Mouse (Mus musculus) megakaryocyte progenitor cell, adult 5-6 weeks (primary cell): Measurements from ENCODE around the gene Gm20683. TPM values are rescaled to one million over a fixed set of nuclear protein-coding genes. Genes with fewer than 3 reads are reported as not detected.

Experiments used
- ATAC-seq: replicated peaks from 2 replicates; pipeline ENCODE4 v1.8.0; 2016; ENCODE audit warnings: mild to moderate bottlenecking, moderate TSS enrichment, inconsistent platforms; ENCODE audit not compliant: poor library complexity
- total RNA-seq, 2 experiments: library from RNA; stranded (forward) in 1 of 2; stranded (reverse) in 1 of 2; fragments of 157-497, 149-512 nt in 1 of 2; fragments of 200-1000 nt in 1 of 2; gene quantifications; 2 replicates each; pipeline versions ENCODE4 v1.2.3 to v1.2.4; 2015 to 2017

Gm20683 gene
- total RNA-seq (2015) = 0.17 and 0.32 TPM in 2 replicates
- total RNA-seq (2017) = 0.54 and 0.78 TPM in 2 replicates

DNA sequence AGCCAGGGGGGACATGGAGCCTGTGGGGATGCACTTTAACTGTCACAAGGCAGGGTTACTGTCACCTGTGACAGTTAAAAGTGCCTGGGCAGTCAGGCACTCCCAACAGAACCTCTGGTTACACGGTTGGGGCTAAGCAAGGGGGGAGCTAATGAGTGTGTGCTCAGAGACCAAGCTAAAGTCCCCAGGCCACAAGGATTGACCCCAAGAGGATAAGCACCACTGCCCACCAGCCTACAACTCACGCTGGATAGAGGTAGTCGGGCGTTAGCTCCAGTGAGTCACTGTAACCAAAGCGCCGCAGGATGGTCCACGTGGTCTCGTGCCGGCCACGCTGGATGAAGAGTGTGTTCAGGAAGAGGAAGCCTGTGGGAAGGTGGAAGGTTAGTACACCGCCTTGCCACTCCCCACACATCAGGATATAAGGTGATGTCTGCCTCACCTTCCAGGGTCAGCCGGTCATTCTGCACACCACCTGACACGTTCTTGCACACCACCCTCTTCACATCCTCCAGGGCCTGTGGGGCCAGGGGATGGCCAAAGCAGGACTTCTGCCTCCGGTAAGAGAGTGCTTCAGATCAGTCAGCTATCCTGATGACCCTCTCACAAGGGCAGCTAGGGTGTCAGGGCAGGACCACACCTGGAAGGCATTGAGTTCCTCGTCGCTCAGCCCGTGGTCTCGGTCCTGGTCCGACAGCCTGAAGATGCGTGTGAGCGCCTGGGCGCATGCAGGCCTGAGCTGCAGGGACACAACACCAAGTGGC, at the start of gene Gm20683:
TSS of gene Gm20683 (minus strand) at position 647 of the 764 bp plus-strand sequence.
- no peak for ATAC-seq

DNA sequence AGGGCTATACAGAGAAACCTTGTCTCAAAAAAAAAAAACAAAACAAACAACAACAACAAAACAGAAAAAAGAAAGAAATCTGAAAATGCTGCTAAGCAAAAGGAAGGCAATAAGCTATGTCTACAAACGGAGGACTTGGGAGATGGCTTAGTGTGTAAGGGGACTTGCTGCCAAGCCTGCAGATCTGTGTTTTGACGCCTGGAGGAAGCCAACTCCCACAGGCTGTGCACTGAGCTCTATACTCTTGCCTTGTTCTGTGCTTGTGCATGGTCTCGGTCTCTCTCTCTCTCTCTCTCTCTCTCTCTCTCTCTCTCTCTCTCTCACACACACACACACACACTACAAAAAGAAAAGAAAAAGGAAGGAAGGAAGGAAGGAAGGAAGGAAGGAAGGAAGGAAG, 47.3 kb upstream of the Gm20683 start:
- no peak for ATAC-seq

DNA sequence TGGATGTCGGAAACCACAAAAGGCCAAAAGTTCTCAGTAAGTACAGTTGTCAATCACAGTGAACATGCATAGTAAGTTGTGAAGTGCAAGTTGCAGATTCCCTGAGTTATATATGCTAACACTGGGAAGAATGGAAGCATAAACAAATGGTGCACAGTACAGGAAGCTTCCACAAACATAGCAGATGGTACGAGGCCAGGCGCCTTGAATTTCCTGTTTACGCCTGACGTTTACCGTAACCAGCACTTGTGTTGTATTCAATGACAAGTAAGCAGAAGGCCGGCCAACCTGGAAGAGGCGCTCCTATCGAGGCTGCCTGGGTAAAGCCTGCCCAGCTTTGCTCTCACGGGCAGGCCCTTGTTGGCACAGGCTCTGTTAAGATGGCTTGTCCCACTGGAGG, 45.9 kb upstream of the Gm20683 start:
- no peak for ATAC-seq

DNA sequence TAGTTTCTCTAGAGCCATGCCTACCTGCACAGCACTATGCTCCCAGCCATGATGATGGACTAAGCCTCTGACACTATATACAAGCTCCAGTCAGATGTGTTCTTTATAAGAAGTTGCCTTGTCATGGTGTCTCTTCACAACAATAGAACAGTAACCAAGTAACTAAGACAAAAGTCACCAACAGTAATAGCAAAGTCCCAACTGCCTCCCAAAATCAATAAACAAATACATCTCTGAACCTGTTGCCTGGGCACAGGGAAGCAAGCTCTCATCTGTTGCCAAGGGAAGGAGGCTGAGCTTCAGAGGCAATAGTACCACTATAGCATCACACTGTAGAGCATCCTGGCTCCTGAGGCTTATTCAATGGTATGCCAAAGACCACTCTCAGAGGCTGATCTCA, 45.2 kb upstream of the Gm20683 start:
- ATAC-seq = no peak

DNA sequence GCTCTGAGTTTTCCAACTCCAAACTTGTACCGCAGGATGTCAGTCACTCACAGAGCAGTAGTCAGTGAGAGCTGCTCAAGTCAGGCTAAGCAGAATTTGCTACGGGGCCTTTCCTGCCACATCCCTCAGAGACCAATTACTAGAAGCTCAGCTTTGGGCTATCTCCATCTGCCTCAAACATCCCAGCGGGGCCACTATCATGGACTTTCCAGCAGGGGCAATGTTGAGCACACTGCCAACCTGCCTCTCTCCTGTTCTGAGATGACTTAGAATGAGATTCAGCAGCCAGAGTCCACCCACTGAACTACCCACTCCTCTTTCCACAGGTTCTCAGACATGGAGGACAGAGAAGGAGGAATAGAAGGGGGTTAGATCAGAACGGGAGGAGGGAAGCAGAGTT, 44.1 kb upstream of the Gm20683 start:
- ATAC-seq = peak; percentile 76

DNA sequence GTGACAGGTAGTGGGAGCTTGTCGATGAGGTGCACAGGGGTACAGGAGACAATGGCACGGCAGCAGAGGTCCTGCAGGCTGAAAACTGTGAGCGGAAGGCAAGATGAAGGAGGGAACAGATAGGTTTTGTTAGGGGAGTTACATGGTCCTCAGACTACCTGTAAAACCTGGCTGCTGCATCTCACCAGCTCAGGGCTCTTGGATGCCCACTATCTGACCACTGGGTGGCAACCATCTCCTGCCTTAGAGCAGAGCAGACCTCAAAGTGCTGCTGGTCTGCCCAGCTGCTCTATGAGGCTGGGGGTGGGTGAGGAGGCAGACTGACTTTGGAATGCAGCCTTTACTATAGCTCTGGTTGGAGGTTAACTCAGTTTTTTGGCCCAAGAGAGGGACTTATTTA, 42.3 kb upstream of the Gm20683 start:
- ATAC-seq = no peak

DNA sequence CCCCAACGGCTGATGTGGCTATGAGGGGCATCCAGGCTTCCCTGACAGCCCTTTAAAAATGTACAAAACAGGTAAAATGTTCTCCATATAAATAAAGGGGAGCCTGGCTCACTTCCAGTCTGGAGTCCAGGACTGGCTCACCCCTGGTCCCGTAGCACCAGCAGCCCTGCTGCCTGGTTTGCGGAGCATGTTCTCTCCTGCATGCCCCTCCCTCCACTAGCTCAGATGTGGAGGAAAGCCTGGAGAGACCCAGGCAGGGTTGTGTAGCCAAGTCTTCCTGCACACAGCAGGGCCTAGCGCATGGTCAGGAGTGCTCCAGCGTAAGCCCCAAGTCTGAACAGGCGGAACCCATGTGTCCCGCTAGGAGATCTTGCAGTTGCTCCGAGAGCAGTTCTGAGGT, 41.7 kb upstream of the Gm20683 start:
- ATAC-seq = no peak

DNA sequence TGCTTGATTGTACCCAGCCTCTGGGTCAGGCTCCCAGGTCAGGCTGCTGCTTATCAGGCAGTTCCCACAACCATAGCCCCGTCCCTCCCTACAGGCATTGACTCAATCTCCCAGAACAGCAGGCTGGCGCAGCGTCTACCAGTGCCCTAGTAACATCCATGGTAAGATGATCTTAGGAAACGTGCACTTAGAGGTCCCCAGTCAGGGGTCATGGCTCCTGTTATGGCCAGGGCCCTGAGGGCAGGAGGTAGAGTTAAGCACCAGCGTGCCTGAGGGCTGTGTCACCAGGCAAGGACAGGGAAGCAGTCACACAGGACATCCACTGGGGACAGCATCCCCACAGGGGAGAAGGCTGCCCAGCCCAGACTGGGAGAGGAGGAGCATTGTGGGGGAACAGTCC, 40.7 kb upstream of the Gm20683 start:
- peak; percentile 49 for ATAC-seq

DNA sequence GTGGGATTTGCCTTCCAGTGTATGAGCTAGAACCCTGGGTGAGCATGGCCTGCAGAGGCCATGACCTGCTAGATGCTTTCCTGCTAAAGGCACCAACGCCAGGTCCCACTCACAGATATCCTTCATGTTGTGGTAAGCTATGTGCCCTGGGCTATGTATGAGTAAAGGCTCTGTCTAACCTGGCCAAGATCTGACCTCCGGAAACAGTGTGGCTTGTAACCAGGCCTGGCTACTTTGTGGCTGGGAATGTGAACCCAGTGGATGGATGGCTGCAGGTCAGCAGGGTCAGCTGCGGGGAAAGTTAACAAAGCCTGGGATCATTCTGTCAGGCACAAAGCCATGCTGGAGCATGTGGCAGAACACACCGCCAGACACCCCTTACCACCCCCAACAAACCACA, 40.1 kb upstream of the Gm20683 start:
- no peak for ATAC-seq

DNA sequence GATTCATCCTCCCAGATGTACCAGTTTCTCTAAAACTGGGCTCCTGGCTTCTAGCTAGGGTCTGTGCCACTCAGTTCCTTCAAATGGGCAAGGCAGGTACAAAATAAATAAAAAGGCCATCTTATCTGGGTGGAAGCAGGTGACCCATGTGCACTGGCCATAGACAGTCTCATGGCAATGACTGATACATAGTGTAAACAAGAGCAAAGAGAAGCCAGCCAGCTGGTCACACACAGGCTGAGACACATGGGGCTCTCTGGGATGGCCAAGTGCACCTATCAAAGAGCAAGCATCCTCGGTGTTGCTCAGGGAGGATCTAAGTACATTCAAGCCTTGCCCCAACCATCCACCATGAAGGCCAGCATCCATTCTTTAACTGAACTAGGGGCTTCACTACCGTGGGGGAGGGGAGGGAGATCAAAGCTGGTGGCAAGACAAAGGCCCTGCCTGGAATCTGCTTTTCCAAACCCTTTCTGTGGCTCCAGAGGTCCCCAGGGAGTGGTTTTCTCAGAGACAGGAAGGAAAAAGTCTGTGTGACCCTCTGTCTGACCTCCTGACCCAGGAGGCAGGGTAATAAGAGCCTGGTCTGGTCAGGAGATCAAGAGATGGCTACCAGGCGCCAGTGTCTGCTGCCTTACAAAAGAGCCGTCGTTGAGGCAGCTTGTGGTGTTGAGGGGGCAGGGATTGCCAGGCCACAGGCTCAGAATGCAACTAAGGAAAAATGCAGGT, 39.5 kb upstream of the Gm20683 start:
- ATAC-seq = no peak

DNA sequence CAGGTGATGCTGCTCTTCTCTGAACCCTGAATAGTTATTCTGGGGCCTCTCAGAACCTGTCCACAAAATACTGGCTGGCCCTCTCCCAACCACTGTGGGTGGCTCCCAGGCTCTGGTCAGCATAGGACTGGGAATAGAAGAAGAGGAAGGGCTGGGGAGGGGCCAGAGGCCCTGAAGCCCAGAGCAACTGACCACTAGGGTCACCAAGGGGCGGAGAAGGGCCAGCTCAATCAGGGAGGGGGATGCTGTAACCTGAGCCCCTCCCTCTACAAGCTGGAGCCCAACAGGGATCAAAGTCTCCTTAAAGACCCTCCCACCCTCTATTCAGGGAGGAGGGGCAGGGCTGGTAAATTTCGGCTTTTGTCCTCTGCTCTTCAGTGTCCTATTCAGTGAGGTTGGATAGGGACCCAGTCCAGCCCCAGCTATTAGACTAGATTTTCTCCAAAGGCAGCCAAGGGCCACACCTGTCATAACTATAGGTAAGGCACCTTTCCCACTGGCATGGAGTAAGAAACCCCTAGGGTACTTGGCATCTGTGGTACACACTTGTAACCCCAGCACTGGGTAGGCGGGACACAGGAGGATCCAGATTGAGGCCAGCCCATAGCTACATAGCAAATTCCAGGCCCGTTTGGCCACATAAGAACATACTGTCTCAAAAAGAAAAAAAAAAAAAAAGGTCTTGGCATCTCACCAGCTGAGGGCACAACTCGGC, 38.8 kb upstream of the Gm20683 start, which contains the start of gene Wfikkn1:
TSS of gene Wfikkn1 (minus strand) at position 663 of the 715 bp plus-strand sequence.
- ATAC-seq = no peak

DNA sequence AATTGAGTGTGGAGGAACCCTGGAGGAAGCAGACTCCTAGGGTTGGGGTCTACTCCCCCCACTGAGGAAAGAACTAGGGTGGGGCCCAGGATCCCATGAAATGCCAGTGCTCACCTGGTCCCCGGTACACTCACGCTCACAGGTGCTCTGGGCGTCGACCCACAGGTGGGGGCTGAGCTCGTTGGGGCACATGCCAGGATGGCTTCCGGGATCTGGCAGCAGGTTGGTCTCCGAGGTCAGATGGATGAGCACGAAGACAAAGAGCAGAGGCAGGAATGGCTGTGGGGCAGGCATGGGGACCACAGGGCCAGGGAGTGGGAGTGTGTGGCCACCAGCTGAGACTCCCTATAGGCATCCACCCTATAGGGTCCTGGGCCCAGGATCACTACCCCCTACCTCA, 38.2 kb upstream of the Gm20683 start:
- no peak for ATAC-seq

DNA sequence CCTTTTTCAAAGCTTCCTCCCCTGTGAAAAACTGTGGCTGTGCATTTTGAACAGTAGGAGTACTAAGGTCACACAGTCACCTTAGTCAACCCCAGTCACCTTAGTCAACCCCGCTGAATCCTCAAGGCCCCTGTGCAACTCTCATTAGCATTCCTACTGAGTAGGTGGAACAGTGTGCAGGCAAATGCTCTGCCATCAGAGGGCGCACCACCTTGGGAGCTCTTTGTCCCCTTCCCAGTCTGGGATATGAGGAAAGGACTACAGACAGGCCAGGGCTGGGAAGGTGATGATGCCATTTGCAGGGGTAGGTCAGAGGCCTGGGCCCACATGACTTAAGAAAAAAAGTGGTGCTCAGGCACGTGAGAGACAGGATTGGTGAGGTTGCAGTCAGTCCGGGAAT, 37.7 kb upstream of the Gm20683 start:
- ATAC-seq = no peak

DNA sequence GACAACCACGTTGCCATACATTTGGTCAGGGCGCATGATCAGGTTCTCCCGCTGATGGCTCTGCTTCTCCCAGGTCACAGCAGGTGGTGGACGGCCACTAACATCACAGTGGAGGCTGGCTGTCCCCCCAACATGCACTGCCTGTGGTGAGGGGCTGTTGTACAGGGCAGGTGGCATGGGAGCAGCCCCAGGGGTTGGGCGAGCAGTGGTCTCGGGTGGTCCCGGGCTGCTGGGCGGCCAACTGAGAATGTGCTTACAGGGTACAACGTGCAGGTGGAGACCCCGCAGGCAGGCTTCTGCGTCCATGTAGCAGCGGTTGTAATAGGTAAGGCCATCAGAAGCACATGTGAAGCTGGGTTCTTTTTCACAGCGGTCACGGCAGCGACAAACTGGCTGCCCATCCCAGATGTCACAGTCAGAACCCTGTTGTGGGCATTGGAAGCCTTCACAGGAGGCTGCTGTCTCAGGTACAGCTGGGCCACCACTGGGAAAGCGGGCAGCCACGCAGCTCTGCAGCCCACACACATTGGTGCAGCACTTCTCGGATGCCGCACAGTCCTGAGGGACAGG, 37.1 kb upstream of the Gm20683 start:
- no peak for ATAC-seq

DNA sequence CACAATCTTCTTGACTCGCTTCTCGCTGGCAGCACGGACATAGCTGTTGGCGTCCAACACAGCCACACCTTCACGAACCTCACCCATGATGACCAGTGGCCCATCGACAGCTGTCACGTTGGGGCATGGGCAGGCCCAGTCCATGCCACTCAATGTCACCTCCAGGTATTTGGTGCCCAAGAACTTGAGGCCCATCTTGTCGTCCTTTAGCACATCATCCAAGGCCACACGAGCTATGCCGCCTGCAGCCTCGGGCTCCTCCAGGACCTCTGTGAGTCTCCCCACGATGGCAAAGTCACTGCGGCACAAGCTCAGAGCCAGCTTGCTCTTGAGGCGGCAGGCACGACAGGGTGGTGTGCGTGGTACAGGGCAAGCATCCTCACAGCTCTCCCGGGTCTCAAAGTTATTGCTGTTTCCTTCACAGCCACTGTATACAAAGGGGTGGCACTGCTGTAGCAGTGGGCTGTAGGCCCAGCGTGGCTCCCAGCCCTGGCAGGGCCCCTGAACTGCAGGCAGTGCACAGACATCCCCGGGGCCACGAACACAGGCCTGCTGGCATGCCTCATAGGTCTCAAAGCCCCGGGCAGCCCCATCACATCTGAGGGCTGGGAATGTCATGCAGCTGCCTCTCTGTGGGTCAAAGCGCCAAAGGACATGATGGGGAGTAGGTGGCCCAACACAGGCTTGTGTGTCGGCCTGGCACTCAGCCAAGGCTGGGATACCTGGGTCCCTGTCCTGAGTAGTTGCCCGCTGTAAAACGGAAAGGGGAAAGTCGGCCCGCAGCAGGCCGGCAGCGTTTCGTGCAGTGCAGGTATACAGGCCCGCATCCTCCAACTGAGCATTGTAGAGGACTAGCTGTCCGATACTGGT, 36.4 kb upstream of the Gm20683 start:
- no peak for ATAC-seq

DNA sequence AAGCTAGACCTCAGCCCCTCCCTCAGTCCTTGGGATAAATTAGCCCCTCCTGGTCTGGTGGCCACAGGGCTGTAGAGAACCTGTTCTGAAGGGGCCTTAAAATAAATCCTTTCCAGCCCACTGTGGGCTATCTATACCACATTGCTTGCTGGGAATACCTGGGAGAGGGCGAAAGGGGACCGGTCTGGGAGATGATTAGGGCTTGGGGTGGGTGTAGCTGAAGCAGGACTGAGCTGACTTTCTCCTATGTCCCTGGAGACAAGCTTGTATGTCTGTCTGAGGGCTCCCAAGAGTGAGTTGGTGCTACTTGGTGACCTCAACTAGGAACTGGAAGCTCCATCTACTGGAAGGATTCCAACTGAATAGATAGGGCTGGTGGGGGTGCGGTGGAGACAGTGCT, 35.5 kb upstream of the Gm20683 start:
- ATAC-seq = no peak

DNA sequence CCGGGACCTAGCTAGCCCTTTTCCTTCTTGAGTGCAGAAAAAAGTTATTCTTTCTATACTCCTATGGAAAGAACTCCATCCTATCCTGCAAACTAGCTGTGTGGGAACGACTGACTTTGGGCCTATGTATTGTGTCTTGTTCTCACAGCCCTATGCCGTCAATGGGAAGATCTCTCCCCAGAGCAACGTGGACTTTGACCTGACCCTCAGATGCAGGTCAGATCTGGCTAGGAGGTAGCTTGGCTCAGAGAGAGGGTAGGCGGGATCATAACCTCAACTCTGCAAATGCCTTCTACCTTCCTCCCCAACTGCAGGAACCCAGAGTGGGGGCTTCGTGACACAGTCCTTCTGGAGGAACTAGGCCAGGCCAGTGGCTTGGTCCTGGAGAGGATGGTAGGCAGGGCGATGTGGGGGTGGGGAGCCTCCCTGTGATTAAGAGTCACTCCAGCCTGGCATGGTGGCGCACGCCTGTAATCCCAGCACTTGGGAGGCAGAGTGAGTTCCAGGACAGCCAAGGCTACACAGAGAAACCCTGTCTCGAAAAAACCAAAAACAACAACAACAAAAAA, 34.9 kb upstream of the Gm20683 start:
- ATAC-seq = no peak

DNA sequence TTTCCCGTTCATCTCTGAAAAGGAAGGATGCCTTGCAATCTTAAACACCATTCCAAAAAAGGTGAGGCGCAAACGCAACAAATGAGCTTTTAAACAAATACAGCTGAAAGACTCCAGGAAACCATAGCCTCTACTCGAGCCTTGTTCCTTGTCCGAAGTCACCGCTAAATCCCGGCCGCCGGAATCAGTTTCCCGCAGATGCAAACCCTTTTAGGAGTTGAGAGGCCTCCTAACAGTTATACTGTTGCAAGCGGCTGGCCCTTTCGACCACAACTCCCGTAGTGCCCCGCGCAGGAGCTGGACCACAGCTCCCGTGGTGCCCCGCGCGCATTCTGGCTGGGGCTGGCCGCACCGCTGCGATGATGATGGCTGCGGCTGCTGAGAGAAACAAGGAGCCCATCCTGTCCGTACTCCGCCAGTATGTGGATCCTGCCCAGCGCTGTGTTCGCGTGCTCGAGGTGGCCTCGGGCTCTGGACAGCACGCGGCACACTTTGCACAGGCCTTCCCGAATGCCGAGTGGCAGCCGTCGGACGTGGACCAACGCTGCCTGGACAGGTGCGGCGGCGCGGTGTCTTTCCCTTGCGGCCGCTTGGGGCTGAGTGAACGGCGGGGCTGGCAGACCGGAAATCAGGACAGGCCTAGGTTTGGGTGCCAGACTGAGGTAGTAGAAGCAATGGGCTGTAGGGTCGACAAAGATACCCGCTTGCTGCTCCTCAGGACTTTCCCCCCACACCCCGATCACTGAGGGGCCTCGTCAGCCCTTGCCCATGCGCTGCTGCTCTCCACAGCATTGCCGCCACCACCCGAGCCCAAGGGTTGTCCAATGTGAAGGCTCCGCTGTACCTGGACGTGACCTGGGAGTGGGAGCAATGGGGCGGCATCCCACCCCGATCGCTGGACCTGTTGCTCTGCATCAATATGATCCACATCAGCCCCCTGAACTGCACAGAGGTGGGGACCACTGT, 33.9 kb upstream of the Gm20683 start:
- peak; percentile 75 for ATAC-seq

DNA sequence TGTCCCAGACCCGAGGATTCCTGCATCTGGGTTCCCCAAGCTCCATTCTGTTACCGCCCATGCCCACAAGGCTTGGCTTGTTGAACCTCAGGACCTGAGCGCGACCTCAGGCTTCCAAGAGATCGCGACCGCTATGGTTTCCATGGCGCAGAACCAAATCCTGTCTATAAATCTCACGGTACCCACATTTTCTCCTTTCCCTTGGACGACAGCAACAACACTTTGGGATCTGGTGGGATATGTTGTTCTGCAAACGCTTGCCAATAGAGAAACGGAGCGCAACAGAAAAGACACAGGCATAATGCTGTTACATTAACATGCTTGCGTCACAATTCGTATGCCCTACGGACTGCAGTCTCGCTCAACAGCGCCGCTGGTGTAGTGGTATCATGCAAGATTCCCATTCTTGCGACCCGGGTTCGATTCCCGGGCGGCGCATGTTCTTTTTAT, 33.2 kb upstream of the Gm20683 start, which contains the start of gene Mettl26:
TSS of gene Mettl26 (plus strand) at position 354 of the 450 bp plus-strand sequence.
- ATAC-seq = peak; percentile 72
